Mouse (Mus musculus) gastrocnemius, adult 2 months (tissue): ENCODE data around the gene Il4i1. TPM values are rescaled to one million over a fixed set of nuclear protein-coding genes. Genes with fewer than 3 reads are reported as not detected.

Experiments used
- DNase-seq: peaks from one replicate; pipeline ENCODE4 v3.0.0; 2022
- H3K27ac ChIP-seq: fragments of 200-600 bp; 2 replicates; pipeline ENCODE4 v1.8.1; 2022; ENCODE audit warnings: mild to moderate bottlenecking
- H3K4me3 ChIP-seq: fragments of 200-600 bp; 2 replicates; pipeline ENCODE4 v1.8.1; 2022; ENCODE audit warnings: mild to moderate bottlenecking, moderate library complexity
- CTCF ChIP-seq: fragments of 200-600 bp; IDR thresholded peaks from 2 replicates; pipeline ENCODE4 v1.8.1; 2022; ENCODE audit warnings: antibody characterized with exemption, mild to moderate bottlenecking, moderate library complexity
- intact Hi-C: fragments of 180-260 bp; cut with DNase I; formaldehyde crosslinking; loops from one replicate; pipeline ENCODE4 v1.15.1; 2025
- total RNA-seq, 2 experiments: library from RNA; stranded (reverse); gene quantifications; 2 replicates each; pipeline ENCODE4 v1.2.3; 2021

Il4i1 gene
- total RNA-seq, 2 experiments from 2014 or later: 1.6 to 3.3 TPM

DNA sequence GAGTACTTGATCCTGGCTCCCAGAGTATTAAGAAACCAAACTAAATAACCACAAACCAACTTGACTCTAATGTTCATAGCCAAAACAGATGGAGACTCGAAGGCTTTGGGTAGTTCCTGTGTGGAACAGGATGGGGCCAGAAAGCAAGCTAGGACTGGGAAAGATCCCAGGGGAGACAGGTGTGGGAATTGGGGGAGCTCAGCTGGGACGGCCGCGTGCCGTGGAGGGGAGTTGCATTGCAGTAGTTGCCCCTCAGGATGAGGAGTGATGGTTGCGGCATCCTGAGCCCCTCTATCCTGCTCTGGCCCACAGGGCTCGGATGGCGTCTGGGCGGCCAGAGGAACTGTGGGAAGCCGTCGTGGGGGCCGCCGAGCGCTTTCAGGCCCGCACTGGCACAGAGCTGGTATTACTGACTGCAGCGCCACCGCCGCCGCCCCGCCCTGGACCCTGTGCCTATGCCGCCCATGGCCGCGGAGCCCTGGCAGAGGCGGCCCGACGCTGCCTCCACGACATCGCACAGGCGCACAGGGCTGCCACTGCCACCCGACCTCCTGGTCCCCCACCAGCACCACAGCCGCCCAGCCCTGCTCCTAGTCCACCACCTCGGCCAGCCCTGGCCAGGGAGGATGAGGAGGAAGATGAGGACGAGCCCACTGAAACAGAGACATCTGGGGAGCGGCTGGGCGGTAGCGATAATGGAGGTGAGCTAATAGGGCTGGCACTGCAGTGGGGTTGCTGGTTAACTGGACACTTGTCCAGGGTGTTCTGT lies 36.3 kb downstream of the Il4i1 start:
- intact Hi-C loops: no loop called here
- DNase-seq: peak; percentile 42
- TF ChIP-seq CTCF: no peak
- Histone ChIP-seq H3K4me3 (no peak overlapping the region), H3K27ac (no peak overlapping the region)

DNA sequence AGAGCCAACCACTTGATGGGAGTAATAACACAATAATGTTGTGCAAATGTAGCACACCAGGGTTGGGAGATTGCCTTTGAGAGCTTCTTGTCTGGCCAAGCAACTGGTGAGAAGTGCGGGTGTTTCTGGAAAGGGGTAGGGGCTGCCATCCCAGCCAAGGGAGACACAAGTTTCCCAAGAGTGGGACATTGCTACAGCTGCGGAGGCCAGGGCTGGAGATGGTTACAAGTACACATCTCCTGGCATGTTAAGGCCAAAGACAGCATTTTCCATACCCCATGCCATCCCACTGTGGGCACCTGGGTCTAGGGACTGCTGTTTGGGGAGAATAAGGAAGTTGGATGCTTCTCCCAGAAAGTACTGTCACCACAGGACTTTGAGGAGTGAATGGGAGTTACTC lies 36.9 kb downstream of the Il4i1 start:
- peak overlapping the region; percentile 13; the same call in 1 of the 2 replicates for H3K27ac ChIP-seq
- TF ChIP-seq CTCF: no peak
- H3K4me3 ChIP-seq: peak overlapping the region; percentile 80; the same call in 1 of the 2 replicates
- DNase-seq: no peak
- intact Hi-C loops: no loop called here

- peak overlapping the region; percentile 80 for H3K4me3 ChIP-seq
- peak; percentile 49 for DNase-seq
- H3K27ac ChIP-seq: peak overlapping the region; percentile 92
- no peak for TF ChIP-seq CTCF
- intact Hi-C loops: no loop called here
Observed at GRCm38 (mm10) chr7:44853596-44854355, 37.6 kb downstream of the Il4i1 start.

DNA sequence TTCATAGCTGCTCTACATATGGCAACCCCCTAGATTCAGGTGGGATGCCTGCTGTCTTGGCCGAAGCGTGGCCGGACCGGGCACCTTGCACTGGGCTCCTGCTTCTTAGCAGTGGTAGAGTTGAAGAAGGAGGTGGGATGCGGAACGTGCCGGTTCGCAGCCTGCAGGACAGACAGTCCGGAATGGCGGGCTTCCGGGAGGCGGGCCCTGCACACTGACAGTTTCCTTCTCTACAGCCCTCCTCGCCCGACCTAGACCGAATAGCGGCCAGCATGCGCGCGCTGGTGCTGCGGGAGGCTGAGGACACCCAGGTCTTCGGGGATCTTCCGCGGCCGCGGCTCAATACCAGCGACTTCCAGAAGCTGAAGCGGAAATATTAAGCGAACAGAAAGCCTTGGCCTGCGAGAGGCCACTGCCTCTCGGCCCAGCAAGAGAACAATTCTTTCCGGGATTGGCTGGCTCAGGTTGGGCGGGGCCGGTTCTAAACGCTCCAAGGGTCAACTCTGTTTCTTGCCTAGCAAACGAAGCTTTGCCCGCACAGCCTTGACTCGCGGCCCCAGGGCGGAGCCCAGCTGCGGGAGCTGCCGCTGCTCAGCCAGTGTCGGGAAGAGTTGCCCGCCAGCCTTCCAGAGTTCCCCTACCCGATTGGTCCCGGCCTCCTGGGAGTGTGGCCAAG lies 38.3 kb downstream of the Il4i1 start:
- H3K4me3 ChIP-seq: peak overlapping the region; percentile 80
- peak overlapping the region; percentile 92 for H3K27ac ChIP-seq
- DNase-seq: peak; percentile 91
- no peak for TF ChIP-seq CTCF
- intact Hi-C loops: no loop called here

DNA sequence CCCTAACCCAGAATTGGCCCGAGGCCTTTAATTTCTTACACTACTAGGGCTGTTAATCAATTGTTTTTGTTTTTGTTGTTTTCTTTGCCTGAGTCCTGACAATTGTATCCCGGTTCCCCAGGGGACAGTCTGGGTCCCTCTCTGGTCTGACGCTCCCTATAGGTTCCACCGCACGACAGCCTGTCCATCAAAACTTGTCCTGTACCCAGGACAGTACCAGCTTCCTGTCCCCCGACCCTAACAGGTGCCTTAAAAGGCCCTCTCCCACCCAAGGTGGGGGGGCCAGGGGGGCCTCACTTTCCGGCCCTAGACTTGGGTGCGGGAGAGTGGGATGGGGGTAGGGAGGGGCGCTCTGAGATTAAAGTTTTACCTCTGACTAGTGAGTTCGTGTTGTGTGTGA lies 38.8 kb downstream of the Il4i1 start:
- TF ChIP-seq CTCF: peak; percentile 36
- intact Hi-C loops: no loop called here
- no peak for DNase-seq
- H3K4me3 ChIP-seq: peak overlapping the region; percentile 80
- peak overlapping the region; percentile 92 for H3K27ac ChIP-seq

DNA sequence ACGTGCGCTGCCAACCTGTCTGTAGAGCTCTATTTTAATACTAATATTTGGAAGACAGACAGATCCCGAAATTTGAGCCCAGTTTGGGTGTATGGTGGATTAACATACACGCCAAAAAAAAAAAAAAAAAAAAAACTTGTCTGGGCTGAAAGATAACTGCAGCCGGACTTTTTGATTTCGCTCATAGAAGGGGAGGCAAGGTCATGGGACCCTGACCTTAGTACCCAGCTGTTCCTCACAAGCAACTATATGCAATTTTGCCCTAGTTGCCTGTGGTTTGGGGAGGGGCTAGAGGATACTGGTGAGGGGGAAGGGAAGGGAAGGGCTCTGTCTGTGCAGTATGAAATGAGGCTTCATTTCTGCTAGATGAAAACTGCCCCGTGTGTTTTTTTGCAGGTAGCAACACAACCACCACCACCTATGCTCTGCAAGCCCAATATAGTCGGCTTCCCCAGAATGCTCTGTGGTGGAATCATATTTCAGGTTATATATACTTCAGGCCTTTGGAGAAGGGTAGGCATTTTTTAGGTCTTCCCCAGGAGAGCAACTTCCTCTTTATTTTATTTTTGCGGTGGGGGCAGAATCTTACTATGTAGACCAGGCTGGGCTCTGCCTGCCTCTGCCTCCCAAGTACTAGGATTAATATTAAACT lies 40.2 kb downstream of the Il4i1 start:
- intact Hi-C loops: no loop called here
- DNase-seq: no peak
- TF ChIP-seq CTCF: no peak
- Histone ChIP-seq H3K4me3 (peak overlapping the region; percentile 98), H3K27ac (peak overlapping the region; percentile 92)

GRCm38 (mm10) chr7:44857042-44857552 lies 40.9 kb downstream of the Il4i1 start, which contains the start of gene Pnkp:
Gene Pnkp (plus strand): TSS chr7:44857139.
- intact Hi-C loops: no loop called here
- TF ChIP-seq CTCF: no peak; the same call in 1 of the 2 replicates
- peak; percentile 87 for DNase-seq

DNA sequence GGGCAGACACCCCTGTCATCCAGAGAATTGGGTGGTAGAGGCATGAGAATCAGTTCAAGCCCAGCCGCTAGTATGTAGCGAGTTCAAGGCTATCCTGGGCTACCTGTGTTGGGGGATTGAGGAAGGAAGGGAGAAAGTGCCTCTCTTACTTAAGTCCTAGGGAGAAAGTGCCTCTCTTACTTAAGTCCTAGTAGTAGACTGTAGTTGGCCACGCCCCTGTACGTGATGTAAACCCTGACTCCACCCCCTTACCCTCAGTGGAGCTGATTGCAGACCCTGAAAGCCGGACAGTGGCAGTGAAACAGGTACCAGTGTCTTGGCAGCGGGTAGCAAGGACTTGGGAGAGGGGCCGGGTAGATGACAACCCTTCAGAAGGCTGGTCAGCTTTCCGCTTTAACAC lies 41.7 kb downstream of the Il4i1 start:
- intact Hi-C loops: no loop called here
- peak overlapping the region; percentile 92 for H3K27ac ChIP-seq

More at GRCm38 (mm10) chr7:44857042-44857552, 40.9 kb downstream of the Il4i1 start, which contains the start of gene Pnkp:
- H3K4me3 ChIP-seq: peak within 1 kb of the TSS; percentile 98
- peak within 1 kb of the TSS; percentile 92 for H3K27ac ChIP-seq

GRCm38 (mm10) chr7:44859896-44860295 lies 43.7 kb downstream of the Il4i1 start:
- H3K27ac ChIP-seq: no peak overlapping the region
- peak; percentile 41 for DNase-seq
- intact Hi-C loops: no loop called here
- TF ChIP-seq CTCF: no peak
- no peak overlapping the region for H3K4me3 ChIP-seq

More for the DNA sequence above, 41.7 kb downstream of the Il4i1 start:
- no peak for TF ChIP-seq CTCF
- H3K4me3 ChIP-seq: peak overlapping the region; percentile 98
- peak; percentile 46 for DNase-seq

DNA sequence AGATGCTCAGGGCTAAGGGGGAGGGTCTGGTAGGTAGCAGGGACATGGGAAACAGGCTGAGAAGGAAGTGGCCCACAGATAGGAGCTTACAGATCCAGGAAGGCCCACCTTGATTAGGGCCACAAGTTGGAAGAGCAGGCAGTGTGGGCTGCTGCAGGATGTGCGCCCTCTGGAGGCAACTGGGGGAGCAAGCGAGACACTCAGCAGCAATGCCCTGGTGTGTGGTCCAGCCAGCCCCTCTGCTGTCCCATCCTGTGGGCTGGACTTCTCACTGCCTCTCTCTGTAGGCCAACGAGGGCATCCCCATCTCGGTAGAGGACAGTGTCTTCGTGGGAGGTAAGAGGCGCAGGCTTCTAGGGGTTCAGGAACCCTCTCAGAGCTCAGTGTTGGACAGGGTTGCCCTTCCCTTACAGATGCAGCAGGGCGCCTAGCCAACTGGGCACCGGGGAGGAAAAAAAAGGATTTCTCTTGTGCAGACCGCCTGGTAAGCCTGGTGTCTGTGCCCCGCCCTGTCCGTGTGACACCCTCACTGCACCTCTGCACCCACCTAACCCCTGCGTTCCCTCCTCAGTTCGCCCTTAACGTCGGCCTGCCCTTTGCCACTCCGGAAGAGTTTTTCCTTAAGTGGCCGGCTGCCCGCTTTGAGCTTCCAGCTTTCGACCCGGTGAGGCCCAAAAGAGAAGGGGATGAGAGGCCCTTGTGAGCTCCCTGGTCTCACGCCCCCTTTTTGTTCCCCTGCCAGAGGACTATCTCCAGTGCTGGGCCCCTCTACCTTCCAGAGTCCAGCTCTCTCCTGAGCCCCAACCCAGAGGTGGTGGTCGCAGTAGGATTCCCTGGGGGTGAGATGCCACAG lies 44.6 kb downstream of the Il4i1 start:
- peak overlapping the region; percentile 40; the same call in 1 of the 2 replicates for H3K27ac ChIP-seq
- TF ChIP-seq CTCF: peak; percentile 93; the same call in 1 of the 2 replicates
- peak; percentile 83 for DNase-seq
- intact Hi-C loops: no loop called here
- H3K4me3 ChIP-seq: no peak overlapping the region

- peak overlapping the region; percentile 40; the same call in 1 of the 2 replicates for H3K27ac ChIP-seq
- intact Hi-C loops: no loop called here
- no peak for TF ChIP-seq CTCF
- no peak overlapping the region for H3K4me3 ChIP-seq
- peak; percentile 32 for DNase-seq
Observed at GRCm38 (mm10) chr7:44861429-44861816, 45.2 kb downstream of the Il4i1 start.
